Mouse (Mus musculus) embryonic fibroblast, embryonic 13.5 days (primary cell): Measurements from ENCODE around the gene Cct6b.

ENCODE experiments used
- CTCF ChIP-seq: IDR thresholded peaks from 2 replicates; pipeline ENCODE4 v1.5.1; 2011; ENCODE audit warnings: mild to moderate bottlenecking, control low read depth, low read length, moderate library complexity, borderline replicate concordance; ENCODE audit not compliant: insufficient read depth
- POLR2A ChIP-seq: IDR thresholded peaks from 2 replicates; pipeline ENCODE4 v1.6.1; 2011; ENCODE audit warnings: low read depth, mild to moderate bottlenecking, control low read depth, low read length, moderate library complexity

GRCm38 (mm10) chr11:82746138-82746537 lies 18.0 kb downstream of the Cct6b start:
- TF ChIP-seq CTCF (no peak), POLR2A (no peak)
